15 mouse cellular contexts compared by ENCODE assay signal in the genomic region with DNA sequence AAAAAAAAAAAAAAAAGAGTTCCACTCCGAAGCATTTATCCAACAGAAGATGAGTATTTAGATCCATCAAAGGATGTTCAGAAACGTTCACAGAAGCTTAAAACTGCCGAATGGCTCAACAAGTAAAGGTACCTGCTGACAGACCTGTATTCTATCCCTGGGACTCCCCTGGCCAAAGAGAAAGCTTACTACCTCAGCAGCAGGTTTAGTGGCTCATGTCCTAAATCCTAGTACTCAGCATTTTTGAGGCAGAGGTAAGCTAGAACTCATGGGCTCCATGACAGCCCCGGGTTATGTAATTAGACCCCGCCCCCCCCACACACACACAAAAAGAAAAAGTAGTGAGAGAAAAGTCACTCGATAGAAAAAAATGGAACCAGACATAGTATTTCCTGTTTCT.
"Had no signal": no experiment of that assay in that cellular context is flagged by ENCODE, and none has a peak within 500 bp of the region (broad histone marks: within the 10 kb centered on the region; RNA-seq: fewer than 3 reads in every experiment).

No protein-coding gene starts in this region.

- H3K27me3 ChIP-seq: kidney, embryonic 15.5 days; limb, embryonic 12.5 days; limb, embryonic 15.5 days had no signal

- ATAC-seq: liver, postnatal 0 days had no signal

- H3K9me3 ChIP-seq: kidney, embryonic 15.5 days; limb, embryonic 12.5 days; limb, embryonic 15.5 days had no signal

- H3K36me3 ChIP-seq: kidney, embryonic 15.5 days; limb, embryonic 12.5 days; limb, embryonic 15.5 days had no signal

- H3K4me3 ChIP-seq: kidney, embryonic 15.5 days; limb, embryonic 12.5 days; limb, embryonic 15.5 days had no signal

- H3K9ac ChIP-seq: kidney, embryonic 15.5 days; limb, embryonic 12.5 days; limb, embryonic 15.5 days; liver, embryonic 14.5 days; liver, postnatal 0 days; lung, embryonic 14.5 days had no signal

- H3K4me2 ChIP-seq: kidney, embryonic 15.5 days; limb, embryonic 12.5 days; limb, embryonic 15.5 days; liver, embryonic 11.5 days; lung, embryonic 14.5 days; midbrain, embryonic 11.5 days had no signal

- H3K27ac ChIP-seq: limb, embryonic 12.5 days; limb, embryonic 15.5 days; liver, embryonic 14.5 days had no signal

- DNase-seq: kidney, postnatal 10 days; kidney, postnatal 36 days; left cerebral cortex, postnatal 4 days; liver, postnatal 0 days; midbrain, embryonic 14.5 days; thymus, adult 2 months; thymus, postnatal 14 days; thymus, postnatal 4 days had no signal
